ENCODE assay signal across 19 mouse cellular contexts in genomic region chr12:76018640-76019039, GRCm38 (mm10).
DNase-seq lines count a peak whose midpoint lies in the region; ATAC-seq and TF ChIP-seq lines count a peak whose summit lies in the region.
"Had no signal": no experiment of that assay in that cellular context is flagged by ENCODE, and none has a peak within 500 bp of the region (broad histone marks: within the 10 kb centered on the region; RNA-seq: fewer than 3 reads in every experiment).

No protein-coding gene starts in this region.

- no peaks in the 10 kb centered on the region for H3K4me1 ChIP-seq in forebrain, postnatal 0 days (ENCODE audit: insufficient read depth)
- H3K4me1 ChIP-seq: kidney, embryonic 15.5 days; liver, embryonic 15.5 days; neural tube, embryonic 13.5 days had no signal

- TF ChIP-seq CTCF in forebrain, postnatal 0 days (IDR thresholded peaks at IDR 0.05; ENCODE audit: low read depth): no peak

- no peaks in the 10 kb centered on the region for H3K9me3 ChIP-seq in forebrain, postnatal 0 days (ENCODE audit: low read length)
- H3K9me3 ChIP-seq: kidney, embryonic 15.5 days; limb, embryonic 13.5 days; liver, embryonic 15.5 days; midbrain, embryonic 10.5 days; neural tube, embryonic 13.5 days had no signal

- no peaks in the 10 kb centered on the region for H3K27me3 ChIP-seq in forebrain, postnatal 0 days (ENCODE audit: insufficient read depth, low read length)
- H3K27me3 ChIP-seq: CH12.LX; kidney, embryonic 15.5 days; limb, embryonic 13.5 days; liver, embryonic 15.5 days; neural tube, embryonic 13.5 days had no signal

- 63% methylated on average over 8 of the region's 8 CpGs for WGBS in forebrain, postnatal 0 days

- H3K9ac ChIP-seq in forebrain, postnatal 0 days: no peak overlapping the region
- H3K9ac ChIP-seq: kidney, embryonic 15.5 days; limb, embryonic 13.5 days; liver, embryonic 15.5 days; neural tube, embryonic 13.5 days had no signal

- no peak for ATAC-seq in forebrain, postnatal 0 days
- ATAC-seq: hindbrain, embryonic 16.5 days had no signal

- H3K4me3 ChIP-seq in forebrain, postnatal 0 days (ENCODE audit: low read depth, low read length): no peak overlapping the region
- H3K4me3 ChIP-seq: kidney, embryonic 15.5 days; limb, embryonic 13.5 days; liver, embryonic 15.5 days; midbrain, embryonic 10.5 days; neural tube, embryonic 13.5 days had no signal

- 0 out of 2 replicates have a peak, but pooled peaks cover 13% of the 10 kb centered on the region for H3K36me3 ChIP-seq in forebrain, postnatal 0 days (ENCODE audit: insufficient read depth)
- H3K36me3 ChIP-seq: liver, embryonic 15.5 days had no signal

- no peak overlapping the region for H3K27ac ChIP-seq in forebrain, postnatal 0 days (ENCODE audit: low read depth, low read length)
- H3K27ac ChIP-seq: kidney, embryonic 15.5 days; limb, embryonic 13.5 days; liver, embryonic 15.5 days; midbrain, embryonic 10.5 days; neural tube, embryonic 13.5 days had no signal

- peak; percentile 37 to 63 for DNase-seq in cerebellum, postnatal 10 days
- no peak for DNase-seq in cerebellum, adult 11 months
- DNase-seq in kidney, postnatal 10 days: peak; percentile 19
- DNase-seq in kidney, adult 11 months: no peak
- peak; percentile 32 for DNase-seq in urinary bladder, postnatal 14 days (ENCODE audit: low spot score)
- DNase-seq in urinary bladder, postnatal 36 days (ENCODE audit: low spot score in 2 of 2): no peak
- peak; percentile 4 for DNase-seq in mesoderm, embryonic 11.5 days (ENCODE audit: low read depth, low spot score)
- no peak for DNase-seq in forebrain, postnatal 0 days
- DNase-seq: cerebellum, adult 8-10 months; gastrocnemius, postnatal 14 days; right cerebral cortex, adult 18-20 months; thymus, adult 2 months had no signal

- H3K4me2 ChIP-seq in forebrain, postnatal 0 days (ENCODE audit: low read depth): no peak overlapping the region
- H3K4me2 ChIP-seq: kidney, embryonic 15.5 days; limb, embryonic 13.5 days; liver, embryonic 15.5 days; neural tube, embryonic 13.5 days had no signal

Comparison
In these comparisons a context has a peak if more than half of its experiments do, and no peak if none do; other contexts are left out.
1. DNase-seq: peak in cerebellum, postnatal 10 days (2 of 2), kidney, postnatal 10 days (single experiment), urinary bladder, postnatal 14 days (single experiment) and mesoderm, embryonic 11.5 days (single experiment); none in cerebellum, adult 11 months (single experiment), kidney, adult 11 months (single experiment), urinary bladder, postnatal 36 days (0 of 2) and forebrain, postnatal 0 days (single experiment).